Mouse (Mus musculus): ENCODE results near the gene Fbxl14. TPM values are rescaled to one million over a fixed set of nuclear protein-coding genes. Genes with fewer than 3 reads are reported as not detected.

Fbxl14 gene
- 10 to 100 TPM; 40.1 to 43.6 TPM for total RNA-seq (2023)

DNA sequence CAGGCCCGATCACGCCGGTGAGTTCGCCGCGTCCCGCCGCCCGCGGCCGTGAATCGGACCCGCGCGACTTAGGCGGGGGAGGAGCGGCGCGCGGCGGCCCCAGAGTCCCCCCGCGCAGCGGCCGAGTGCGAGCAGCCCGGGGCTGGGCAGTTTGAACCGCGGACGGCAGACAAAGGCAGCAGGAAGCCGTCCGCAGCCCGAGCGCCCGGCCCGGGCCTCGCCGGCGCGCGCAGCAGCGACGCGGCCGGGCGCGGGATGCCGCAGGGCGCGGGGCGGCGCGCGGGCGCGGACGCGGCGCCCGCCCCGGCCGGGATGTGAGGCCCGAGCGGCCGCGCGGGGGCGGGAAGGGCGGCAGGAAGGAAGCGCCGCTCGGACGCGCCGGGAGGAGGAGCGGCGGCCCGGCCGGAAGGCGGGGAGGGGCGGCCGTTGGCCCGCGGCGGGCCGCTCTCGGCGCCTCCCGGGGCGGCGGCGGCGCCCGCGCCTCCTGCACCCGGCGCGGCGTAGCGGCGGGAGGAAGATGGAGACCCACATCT, at the start of gene Fbxl14:
Gene Fbxl14, plus strand, starts transcription at position 326 of the 533 bp plus-strand sequence.

Other genes starting within 250 kb of the Fbxl14 start
- under 1 TPM in 1 of 2 experiments, not detected in 1; 0.10 TPM for gene Cacna2d4, start 243.1 kb upstream of the Fbxl14 start, total RNA-seq (2023)
- gene Lrtm2, start 148.9 kb upstream of the Fbxl14 start, total RNA-seq (2023), result under 1 TPM; 0.43 to 0.92 TPM
- gene Adipor2, start 62.0 kb upstream of the Fbxl14 start, total RNA-seq (2023), result 10 to 100 TPM; 66.7 to 69.8 TPM
- gene Wnt5b, start 64.7 kb downstream of the Fbxl14 start, total RNA-seq (2023), result under 1 TPM in 1 of 2 experiments, not detected in 1; 0.39 TPM

All from monocyte, adult 59 days (primary cell).